Mouse (Mus musculus) kidney, postnatal 36 days (tissue): ENCODE measurements around the gene Cuedc2.

Experiments used
- DNase-seq, 2 experiments: peaks; one replicate each; pipeline ENCODE4 v3.0.0; 2021 to 2022; ENCODE audit warnings: mixed read lengths in 2 of 2

Cuedc2 gene

GRCm38 (mm10) chr19:46306751-46307289 is 31.7 kb downstream of the Cuedc2 start:
- DNase-seq: peak in 1 of 2 experiments; percentile 1

DNA sequence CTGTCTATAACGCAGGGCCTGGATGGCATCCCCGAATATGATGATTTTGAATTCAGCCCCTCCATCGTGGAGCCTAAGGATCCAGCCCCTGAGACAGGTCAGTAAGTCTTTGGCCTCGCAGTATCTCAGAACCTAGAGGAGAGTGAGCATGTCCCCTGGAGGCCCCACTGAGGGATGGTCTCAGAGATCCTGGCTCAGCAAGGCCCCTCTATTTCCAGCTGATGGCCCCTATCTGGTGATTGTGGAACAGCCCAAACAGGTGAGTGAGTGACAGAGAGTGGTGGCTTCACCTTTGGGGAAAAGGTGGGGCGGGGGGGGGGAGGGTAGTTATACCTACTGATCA is 32.3 kb downstream of the Cuedc2 start:
- DNase-seq: no peak

GRCm38 (mm10) chr19:46305432-46306267 is 32.9 kb downstream of the Cuedc2 start:
- peak; percentile 91 to 95 for DNase-seq

- DNase-seq: peak in 1 of 2 experiments; percentile 49
These were observed 33.6 kb downstream of the Cuedc2 start for GRCm38 (mm10) chr19:46304908-46305333.

- DNase-seq: peak; percentile 95 to 97
These were observed 34.2 kb downstream of the Cuedc2 start, which contains the start of gene Nfkb2 for GRCm38 (mm10) chr19:46304216-46304841. TSS of gene Nfkb2 (plus strand) at chr19:46304320.

- DNase-seq: no peak
These were observed 35.0 kb downstream of the Cuedc2 start for GRCm38 (mm10) chr19:46303251-46304215.

DNA sequence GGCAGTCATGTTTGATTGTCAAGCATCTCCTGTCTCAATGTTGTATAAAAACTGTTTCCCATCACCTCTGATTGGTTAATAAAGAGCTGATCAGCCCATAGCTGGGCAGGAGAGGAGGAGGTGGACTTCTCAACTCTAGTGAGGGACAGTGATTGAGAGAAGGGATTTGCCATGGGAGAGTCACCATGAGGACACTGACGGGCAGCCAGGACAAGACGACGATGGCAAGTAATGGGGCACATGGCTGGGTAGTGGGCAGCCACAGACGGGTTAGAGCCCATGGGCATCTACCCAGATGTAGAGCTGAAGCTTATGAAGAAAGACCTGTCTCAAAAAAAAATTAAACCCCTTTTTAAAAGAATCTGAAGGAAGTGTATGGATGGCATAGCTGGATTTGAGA is 36.0 kb downstream of the Cuedc2 start:
- DNase-seq: no peak

DNA sequence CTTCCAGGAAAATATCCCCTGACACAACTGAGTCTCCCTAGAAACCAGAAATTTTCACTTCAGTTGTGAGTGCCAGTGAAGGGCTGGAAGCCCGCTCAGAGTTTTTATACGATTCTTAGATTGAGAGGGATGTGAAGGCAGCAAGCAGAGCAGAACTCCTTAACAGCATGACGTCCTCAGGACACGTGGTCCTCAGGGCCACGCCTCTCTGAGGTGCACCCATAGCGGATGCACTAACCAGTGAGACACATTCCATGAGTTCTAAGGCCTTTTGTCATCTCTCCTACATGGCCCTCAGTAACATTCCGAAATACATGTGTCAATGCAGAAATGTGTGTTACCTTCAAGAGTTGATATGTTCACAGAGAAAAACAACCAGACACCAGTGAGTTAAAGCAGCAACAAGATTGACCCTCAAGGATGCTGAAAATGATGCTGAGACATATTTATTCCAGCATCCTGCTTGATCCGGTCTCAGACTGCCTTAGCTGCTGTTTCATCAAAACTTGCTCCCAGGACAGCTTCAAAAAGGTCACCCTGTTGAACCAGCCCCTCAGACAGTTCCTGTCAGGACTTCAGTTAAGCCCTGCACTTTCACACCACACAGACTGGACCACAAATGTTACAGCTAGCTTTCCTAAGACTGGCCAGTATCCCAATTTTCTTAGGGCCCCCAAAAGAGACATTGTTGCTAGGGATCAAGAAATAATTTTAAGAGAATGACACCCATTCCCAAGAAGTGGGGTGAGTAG is 38.0 kb downstream of the Cuedc2 start:
- no peak for DNase-seq

DNA sequence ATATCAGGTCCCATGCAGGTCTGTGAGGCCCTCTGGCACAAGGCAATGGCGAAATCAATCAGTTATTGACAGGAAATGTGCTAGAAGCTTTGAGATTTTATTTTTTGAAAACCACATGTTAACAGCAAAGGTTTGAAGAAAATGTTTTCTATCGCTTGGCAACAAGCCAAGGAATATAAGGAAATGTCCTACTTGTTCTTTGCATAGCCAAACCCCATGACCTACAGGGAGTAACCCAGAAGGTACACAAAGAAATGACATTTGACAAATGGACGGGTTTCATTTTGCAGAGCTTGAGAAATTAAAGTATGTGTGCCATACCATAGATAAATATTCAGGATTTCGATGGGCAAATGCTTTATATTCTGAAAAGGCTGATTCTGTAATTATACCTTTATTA is 41.6 kb downstream of the Cuedc2 start:
- DNase-seq: no peak

DNA sequence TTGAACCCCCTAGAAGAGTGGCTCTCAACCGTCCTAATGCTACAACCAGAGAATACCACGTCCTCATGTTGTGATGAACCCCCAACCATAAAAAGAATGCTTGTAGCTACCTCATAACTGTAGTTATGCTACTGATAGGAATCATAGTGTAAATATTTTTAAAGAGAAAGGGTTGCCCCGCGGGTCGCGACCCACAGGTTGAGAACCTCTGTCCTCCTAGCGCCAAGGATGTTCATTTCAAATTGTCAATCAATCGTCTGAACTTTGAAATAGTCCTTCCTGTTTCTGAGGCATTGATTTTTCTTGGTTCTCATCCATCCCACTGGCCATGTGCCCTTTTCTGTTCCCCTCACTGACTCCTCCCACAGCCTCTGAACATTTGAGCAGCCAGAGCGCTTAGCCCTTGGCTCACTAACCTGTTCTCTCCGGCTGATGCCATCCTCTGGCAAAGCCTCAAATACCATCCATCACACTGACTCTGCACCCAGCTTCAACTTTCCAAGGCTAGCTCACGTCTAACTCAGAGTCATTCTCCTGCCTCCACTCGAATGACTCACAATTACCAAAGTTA is 47.9 kb downstream of the Cuedc2 start:
- DNase-seq: no peak

- no peak for DNase-seq
These were observed 50.9 kb downstream of the Cuedc2 start for GRCm38 (mm10) chr19:46287566-46287965.

GRCm38 (mm10) chr19:46286926-46287325 is 51.6 kb downstream of the Cuedc2 start:
- no peak for DNase-seq

GRCm38 (mm10) chr19:46286047-46286446 is 52.5 kb downstream of the Cuedc2 start:
- peak; percentile 17 to 69 for DNase-seq

DNA sequence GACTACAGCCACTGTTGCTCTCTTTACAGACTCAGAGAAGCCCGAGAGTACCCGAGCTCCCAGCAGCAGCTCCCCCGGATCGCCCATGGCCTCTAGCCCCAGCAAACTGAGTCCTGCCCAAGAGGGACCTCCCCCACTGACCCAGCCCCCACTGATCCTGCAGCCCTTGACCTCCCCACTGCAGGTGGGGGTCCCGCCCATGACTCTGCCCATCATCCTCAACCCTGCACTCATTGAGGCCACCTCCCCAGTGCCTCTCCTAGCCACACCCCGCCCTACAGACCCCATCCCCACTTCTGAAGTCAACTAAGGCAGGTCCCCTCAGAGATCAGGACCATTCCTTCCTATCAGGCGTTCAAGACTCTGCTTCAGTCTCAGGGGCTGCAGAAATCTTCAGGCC is 52.9 kb downstream of the Cuedc2 start:
- no peak for DNase-seq

DNA sequence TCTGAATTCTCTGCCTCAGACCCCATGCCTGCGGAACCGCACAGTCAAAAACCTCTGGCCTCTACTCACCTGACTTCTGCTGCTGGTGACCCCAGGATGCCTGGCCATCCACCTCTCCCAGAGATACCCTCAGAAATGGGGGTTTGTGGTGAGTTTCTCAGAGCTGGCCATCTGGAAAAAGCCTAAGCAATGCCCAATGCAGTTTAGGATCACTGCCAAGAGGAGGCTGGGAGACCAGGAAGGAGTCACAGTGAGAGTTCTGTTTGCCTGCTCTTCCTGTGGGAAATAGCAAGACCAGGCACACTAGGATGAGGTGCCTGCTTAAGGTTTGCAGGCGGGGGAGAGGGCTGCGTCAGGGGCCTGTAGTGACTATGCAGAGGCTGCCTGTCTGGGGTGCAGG is 53.8 kb downstream of the Cuedc2 start:
- DNase-seq: no peak

DNA sequence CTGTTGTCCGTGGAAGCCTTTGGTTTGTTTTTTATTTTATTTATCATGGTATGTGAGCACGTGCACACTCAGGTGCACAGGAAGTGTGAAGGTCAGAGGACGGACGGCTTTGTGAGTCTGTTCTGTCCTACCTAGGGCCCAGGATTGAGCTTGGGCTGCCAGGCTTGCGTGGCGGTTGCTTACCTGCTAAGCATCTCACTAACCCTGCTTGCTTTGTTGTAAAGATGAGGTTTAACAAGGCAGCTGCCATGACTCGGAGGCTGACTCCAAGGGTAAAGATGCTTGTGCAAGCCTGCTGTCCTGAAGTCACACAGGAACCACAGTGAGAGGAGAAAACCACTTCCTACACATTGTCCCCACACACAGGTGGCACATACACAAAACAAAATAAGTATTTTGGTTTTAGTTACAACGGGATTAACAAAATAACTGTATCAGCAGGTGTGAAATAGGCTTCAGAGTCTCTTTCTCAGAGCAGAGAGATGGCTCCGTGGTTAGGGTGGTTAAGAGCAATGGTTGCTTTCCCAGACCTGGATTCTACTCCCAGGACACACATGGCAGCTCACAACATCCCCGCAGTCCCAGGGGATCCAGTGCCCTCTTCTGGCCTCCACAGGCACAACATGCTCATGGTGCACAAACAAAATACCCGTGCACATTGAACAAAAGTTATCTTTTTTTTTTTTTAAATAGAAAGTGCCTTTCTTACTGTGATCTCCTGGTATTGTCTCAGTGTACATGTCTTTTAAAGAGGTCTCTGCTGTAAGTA is 56.2 kb downstream of the Cuedc2 start:
- DNase-seq: peak in 1 of 2 experiments; percentile 30
